Mouse (Mus musculus): ENCODE results near the gene Hltf. TPM values are rescaled to one million over a fixed set of nuclear protein-coding genes. Genes with fewer than 3 reads are reported as not detected.
A peak's percentile ranks its signal among the peaks of the same experiment; 100 is the strongest.

Hltf gene
- polyA plus RNA-seq, 1 experiment from 2014 or later, result 7.3 TPM

DNA sequence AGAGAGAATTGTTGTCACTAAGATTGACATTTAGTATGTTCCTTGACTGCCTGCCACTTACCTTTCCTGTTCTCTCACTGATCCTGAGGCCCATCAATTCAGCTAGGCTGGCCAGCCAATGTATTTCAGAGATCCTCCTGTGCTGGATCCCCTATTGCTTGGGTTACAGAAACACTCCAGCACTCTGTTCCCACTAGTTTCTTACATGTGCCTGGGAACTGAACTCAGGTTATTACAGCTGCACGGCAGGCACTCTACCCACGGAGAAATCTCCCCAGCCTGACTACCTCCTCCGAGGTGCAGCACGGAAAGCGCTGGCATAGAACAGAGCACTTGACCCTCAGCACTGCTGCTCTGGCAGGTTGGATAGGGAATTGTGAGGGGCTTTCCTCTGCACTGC lies 90.0 kb downstream of the Hltf start:
- Histone ChIP-seq H3K9me3 (replicated peaks; ENCODE audit: control insufficient read depth, low read length) (no peaks in the 10 kb centered on the region), H3K27ac (ENCODE audit: low read length) (no peak overlapping the region), H3K4me3 (ENCODE audit: low read depth, low read length) (no peak overlapping the region), H3K4me1 (ENCODE audit: control insufficient read depth, low read depth, low read length) (no peaks in the 10 kb centered on the region), H3K9ac (ENCODE audit: low read depth, low read length) (no peak overlapping the region), H3K27me3 (ENCODE audit: control insufficient read depth, insufficient read depth, low read depth, low read length) (no peaks in the 10 kb centered on the region), H3K36me3 (ENCODE audit: control insufficient read depth, insufficient read depth) (0 out of 2 replicates have a peak, but pooled peaks cover 2% of the 10 kb centered on the region), H3K4me2 (ENCODE audit: low read depth, low read length) (no peak overlapping the region)
- ATAC-seq (ENCODE audit: low read depth), result no peak
- WGBS (ENCODE audit: insufficient replicate concordance), result 80% methylated on average over 5 of the region's 5 CpGs

DNA sequence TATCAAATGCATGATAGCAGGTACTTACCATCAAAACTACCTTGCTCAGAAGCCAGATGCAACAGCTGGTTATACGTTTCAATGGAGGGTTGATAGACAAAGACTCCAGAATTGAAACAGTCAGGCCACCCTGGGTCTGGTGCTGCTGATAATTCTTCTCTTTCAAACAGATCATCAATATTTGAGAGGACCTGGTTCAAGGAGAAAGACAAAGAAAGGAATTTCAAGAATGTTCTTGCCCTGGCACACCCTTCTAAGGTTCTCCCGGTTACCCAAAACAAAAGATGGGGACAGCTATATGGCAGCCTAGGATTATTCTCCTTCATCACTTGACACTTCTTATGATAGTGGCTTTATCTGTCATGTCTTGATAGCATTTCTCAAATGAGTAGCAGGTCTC lies 92.9 kb downstream of the Hltf start:
- no peak overlapping the region for H3K4me2 ChIP-seq (ENCODE audit: low read depth, low read length)
- peaks cover 8% of the 10 kb centered on the region for H3K4me1 ChIP-seq (ENCODE audit: control insufficient read depth, low read depth, low read length)
- 69% methylated on average over 2 of the region's 2 CpGs for WGBS (ENCODE audit: insufficient replicate concordance)
- H3K27ac ChIP-seq (ENCODE audit: low read length), result no peak overlapping the region
- H3K27me3 ChIP-seq (ENCODE audit: control insufficient read depth, insufficient read depth, low read depth, low read length), result no peaks in the 10 kb centered on the region
- no peaks in the 10 kb centered on the region for H3K9me3 ChIP-seq (replicated peaks; ENCODE audit: control insufficient read depth, low read length)
- H3K4me3 ChIP-seq (ENCODE audit: low read depth, low read length), result no peak overlapping the region
- ATAC-seq (ENCODE audit: low read depth), result no peak
- H3K36me3 ChIP-seq (ENCODE audit: control insufficient read depth, insufficient read depth), result 0 out of 2 replicates have a peak, but pooled peaks cover 2% of the 10 kb centered on the region
- H3K9ac ChIP-seq (ENCODE audit: low read depth, low read length), result no peak overlapping the region

DNA sequence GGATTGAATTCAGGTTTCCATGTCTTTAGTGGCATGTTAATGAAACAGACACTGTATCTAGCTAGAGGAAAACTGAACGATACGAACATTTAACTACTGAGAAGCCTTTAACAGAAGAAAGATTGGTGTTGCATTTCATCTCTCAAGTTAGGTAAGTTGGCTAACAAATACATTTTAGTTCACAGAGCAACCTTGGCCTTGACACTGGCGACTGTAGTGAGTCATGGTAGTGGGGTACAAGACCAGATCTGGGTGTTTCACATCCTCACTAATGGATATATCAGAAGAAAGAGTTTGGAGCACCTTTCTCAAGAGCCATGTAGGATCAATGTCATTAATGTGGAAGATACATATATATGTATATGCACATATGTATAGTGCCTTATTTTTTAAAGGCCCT lies 94.0 kb downstream of the Hltf start:
- ATAC-seq (ENCODE audit: low read depth), result no peak
- no peak overlapping the region for H3K4me2 ChIP-seq (ENCODE audit: low read depth, low read length)
- H3K9ac ChIP-seq (ENCODE audit: low read depth, low read length), result no peak overlapping the region
- H3K36me3 ChIP-seq (ENCODE audit: control insufficient read depth, insufficient read depth), result 0 out of 2 replicates have a peak, but pooled peaks cover 2% of the 10 kb centered on the region
- no peak overlapping the region for H3K27ac ChIP-seq (ENCODE audit: low read length)
- no peak overlapping the region for H3K4me3 ChIP-seq (ENCODE audit: low read depth, low read length)
- WGBS (ENCODE audit: insufficient replicate concordance), result 75% methylated on average over 3 of the region's 3 CpGs
- H3K9me3 ChIP-seq (replicated peaks; ENCODE audit: control insufficient read depth, low read length), result no peaks in the 10 kb centered on the region
- H3K27me3 ChIP-seq (ENCODE audit: control insufficient read depth, insufficient read depth, low read depth, low read length), result no peaks in the 10 kb centered on the region
- peaks cover 8% of the 10 kb centered on the region for H3K4me1 ChIP-seq (ENCODE audit: control insufficient read depth, low read depth, low read length)

DNA sequence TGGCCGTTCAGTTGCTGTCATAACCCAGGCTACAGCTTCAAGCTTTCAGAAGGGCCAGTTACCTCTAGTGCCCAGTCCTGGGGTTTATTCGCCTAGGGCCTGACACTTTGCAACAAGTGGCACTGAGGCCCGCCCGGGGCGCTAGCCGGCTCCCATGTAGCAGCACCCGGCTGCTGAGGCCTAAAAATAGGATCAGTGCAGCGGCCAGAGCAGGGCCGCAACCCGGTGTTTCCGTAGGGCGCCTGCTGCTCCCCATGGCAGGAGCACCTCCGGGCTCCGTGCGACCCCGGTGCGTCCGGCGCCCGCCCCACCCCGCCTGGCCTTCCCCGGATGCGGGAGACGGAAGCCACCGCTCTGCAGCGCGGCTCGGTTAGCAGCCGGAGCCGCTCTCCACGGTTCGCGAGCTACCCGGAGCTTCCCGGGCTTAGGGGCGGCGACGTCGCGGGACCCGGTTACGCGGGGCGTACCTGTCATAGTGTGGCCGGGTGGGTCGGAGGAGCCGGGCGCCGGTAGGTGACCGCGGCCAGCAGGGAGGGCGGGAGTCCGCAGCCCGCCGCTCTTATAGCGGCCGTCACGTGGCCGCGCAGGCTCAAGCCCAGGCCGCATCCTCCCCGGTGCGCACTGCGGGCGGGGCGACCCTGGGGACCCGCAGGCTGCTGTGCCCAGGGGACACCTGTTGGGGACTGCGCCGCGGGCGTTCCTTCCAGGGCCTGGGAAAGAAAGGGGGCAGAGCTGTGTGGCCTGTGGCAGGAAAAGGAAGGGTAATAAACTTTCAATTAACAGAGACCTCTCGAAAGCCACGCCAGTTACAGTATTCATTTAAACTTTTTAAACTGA lies 97.1 kb downstream of the Hltf start, which contains the start of gene Gyg:
Gene Gyg, minus strand, starts transcription at position 787 of the 837 bp plus-strand sequence.
- peaks cover 8% of the 10 kb centered on the region for H3K4me1 ChIP-seq (ENCODE audit: control insufficient read depth, low read depth, low read length)

DNA sequence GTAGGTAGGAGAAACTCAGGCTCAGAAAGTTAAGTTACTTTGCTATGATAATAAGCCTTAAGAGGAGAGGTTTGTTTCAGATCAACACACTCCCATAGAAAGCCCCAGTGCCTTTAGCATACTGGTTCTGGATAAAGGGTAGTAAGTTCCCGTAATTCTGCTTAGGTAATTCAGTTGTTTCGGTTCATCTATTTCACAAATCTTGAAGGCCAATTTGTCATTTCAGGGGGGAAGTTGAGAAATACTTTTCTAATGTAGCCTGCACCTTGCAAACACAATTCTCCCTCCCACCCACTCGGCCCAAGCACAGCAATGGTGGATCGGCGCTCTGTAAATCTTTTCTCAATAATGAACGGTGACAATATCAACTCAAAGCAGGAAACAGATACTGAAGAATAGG lies 97.9 kb downstream of the Hltf start:
- Histone ChIP-seq H3K36me3 (ENCODE audit: control insufficient read depth, insufficient read depth) (no peaks in the 10 kb centered on the region), H3K27ac (ENCODE audit: low read length) (no peak overlapping the region), H3K4me2 (ENCODE audit: low read depth, low read length) (peak overlapping the region; percentile 78), H3K4me3 (ENCODE audit: low read depth, low read length) (no peak overlapping the region), H3K4me1 (ENCODE audit: control insufficient read depth, low read depth, low read length) (peaks cover 8% of the 10 kb centered on the region), H3K9ac (ENCODE audit: low read depth, low read length) (no peak overlapping the region), H3K27me3 (ENCODE audit: control insufficient read depth, insufficient read depth, low read depth, low read length) (no peaks in the 10 kb centered on the region), H3K9me3 (replicated peaks; ENCODE audit: control insufficient read depth, low read length) (no peaks in the 10 kb centered on the region; the same call in 1 of the 2 replicates)
- WGBS (ENCODE audit: insufficient replicate concordance), result 39% methylated on average over 6 of the region's 6 CpGs
- ATAC-seq (ENCODE audit: low read depth), result no peak

More for the DNA sequence above, 97.1 kb downstream of the Hltf start, which contains the start of gene Gyg:
- H3K9ac ChIP-seq (ENCODE audit: low read depth, low read length), result peak within 1 kb of the TSS; percentile 75
- peak within 1 kb of the TSS; percentile 74 for H3K4me3 ChIP-seq (ENCODE audit: low read depth, low read length)
- WGBS (ENCODE audit: insufficient replicate concordance), result under 1% methylated on average over 73 of the region's 73 CpGs
- ATAC-seq (ENCODE audit: low read depth), result peak; percentile 91
- no peaks in the 10 kb centered on the region for H3K27me3 ChIP-seq (ENCODE audit: control insufficient read depth, insufficient read depth, low read depth, low read length)
- H3K36me3 ChIP-seq (ENCODE audit: control insufficient read depth, insufficient read depth), result no peaks in the 10 kb centered on the region
- peak within 1 kb of the TSS; percentile 53 for H3K27ac ChIP-seq (ENCODE audit: low read length)
- peak within 1 kb of the TSS; percentile 78 for H3K4me2 ChIP-seq (ENCODE audit: low read depth, low read length)
- no peaks in the 10 kb centered on the region; the same call in 1 of the 2 replicates for H3K9me3 ChIP-seq (replicated peaks; ENCODE audit: control insufficient read depth, low read length)

DNA sequence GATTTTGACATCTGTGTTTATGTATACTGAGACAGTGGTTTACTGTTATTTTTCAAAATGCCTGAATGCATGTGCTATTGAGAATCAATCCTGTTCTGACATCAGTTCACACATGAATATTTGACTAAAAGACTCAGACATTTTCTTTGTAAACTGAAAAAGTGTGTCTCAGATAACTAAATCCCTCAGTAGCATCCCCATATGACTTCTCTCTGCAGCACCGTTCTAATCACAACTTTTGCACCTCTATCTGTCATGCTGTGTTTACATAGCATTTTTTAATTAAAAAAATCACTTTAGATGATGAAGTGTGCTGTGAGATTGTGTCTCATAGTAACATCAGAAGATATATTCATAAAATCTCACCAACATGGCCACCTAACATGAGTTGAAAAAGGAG lies 109.9 kb downstream of the Hltf start:
- no peaks in the 10 kb centered on the region for H3K36me3 ChIP-seq (ENCODE audit: control insufficient read depth, insufficient read depth)
- no peak overlapping the region for H3K4me2 ChIP-seq (ENCODE audit: low read depth, low read length)
- no peaks in the 10 kb centered on the region for H3K4me1 ChIP-seq (ENCODE audit: control insufficient read depth, low read depth, low read length)
- H3K27ac ChIP-seq (ENCODE audit: low read length), result no peak overlapping the region
- no peak overlapping the region for H3K4me3 ChIP-seq (ENCODE audit: low read depth, low read length)
- no peak overlapping the region for H3K9ac ChIP-seq (ENCODE audit: low read depth, low read length)
- no peaks in the 10 kb centered on the region for H3K9me3 ChIP-seq (replicated peaks; ENCODE audit: control insufficient read depth, low read length)
- WGBS (ENCODE audit: insufficient replicate concordance), result 46% methylated on average over 1 of the region's 1 CpGs
- no peaks in the 10 kb centered on the region for H3K27me3 ChIP-seq (ENCODE audit: control insufficient read depth, insufficient read depth, low read depth, low read length)
- ATAC-seq (ENCODE audit: low read depth), result no peak

Other genes with a start within 250 kb of the Hltf start
- gene Cp, start 100.8 kb upstream of the Hltf start, polyA plus RNA-seq (2015; fragmentation: Nextera tagmentation; extraction: Ambion mirVana), result 65.7 and 75.8 TPM in 2 replicates
- gene Hps3, start 22.5 kb upstream of the Hltf start, polyA plus RNA-seq (2015; fragmentation: Nextera tagmentation; extraction: Ambion mirVana), result 5.9 and 6.6 TPM in 2 replicates
- gene Gyg, start 97.5 kb downstream of the Hltf start, polyA plus RNA-seq (2015; fragmentation: Nextera tagmentation; extraction: Ambion mirVana), result 16.9 and 18.2 TPM in 2 replicates
- 2.3 and 2.7 TPM in 2 replicates for gene Cpa3, start 184.4 kb downstream of the Hltf start, polyA plus RNA-seq (2015; fragmentation: Nextera tagmentation; extraction: Ambion mirVana)
- 0.22 and 2.1 TPM in 2 replicates for gene Cpb1, start 217.9 kb downstream of the Hltf start, polyA plus RNA-seq (2015; fragmentation: Nextera tagmentation; extraction: Ambion mirVana)